Mouse (Mus musculus) adrenal gland, postnatal 36 days (tissue): ENCODE measurements around the gene Tha1. TPM values are rescaled to one million over a fixed set of nuclear protein-coding genes. Genes with fewer than 3 reads are reported as not detected.
A peak's percentile ranks its signal among the peaks of the same experiment; 100 is the strongest.

Experiments
- DNase-seq, 2 experiments: peaks; one replicate each; pipeline ENCODE4 v3.0.0; 2021; ENCODE audit warnings: mixed read lengths in 1 of 2
- total RNA-seq, 2 experiments: library from RNA; stranded (reverse); gene quantifications; 2 replicates each; pipeline ENCODE4 v1.2.3; 2021

Gene Tha1
- total RNA-seq, 2 experiments from 2014 or later: 10.3 to 13.3 TPM

GRCm38 (mm10) chr11:117881787-117882186 lies 8.5 kb upstream of the Tha1 start:
- DNase-seq: peak; percentile 38 to 62

- DNase-seq: no peak
Observed at GRCm38 (mm10) chr11:117880977-117881358, 7.7 kb upstream of the Tha1 start.

DNA sequence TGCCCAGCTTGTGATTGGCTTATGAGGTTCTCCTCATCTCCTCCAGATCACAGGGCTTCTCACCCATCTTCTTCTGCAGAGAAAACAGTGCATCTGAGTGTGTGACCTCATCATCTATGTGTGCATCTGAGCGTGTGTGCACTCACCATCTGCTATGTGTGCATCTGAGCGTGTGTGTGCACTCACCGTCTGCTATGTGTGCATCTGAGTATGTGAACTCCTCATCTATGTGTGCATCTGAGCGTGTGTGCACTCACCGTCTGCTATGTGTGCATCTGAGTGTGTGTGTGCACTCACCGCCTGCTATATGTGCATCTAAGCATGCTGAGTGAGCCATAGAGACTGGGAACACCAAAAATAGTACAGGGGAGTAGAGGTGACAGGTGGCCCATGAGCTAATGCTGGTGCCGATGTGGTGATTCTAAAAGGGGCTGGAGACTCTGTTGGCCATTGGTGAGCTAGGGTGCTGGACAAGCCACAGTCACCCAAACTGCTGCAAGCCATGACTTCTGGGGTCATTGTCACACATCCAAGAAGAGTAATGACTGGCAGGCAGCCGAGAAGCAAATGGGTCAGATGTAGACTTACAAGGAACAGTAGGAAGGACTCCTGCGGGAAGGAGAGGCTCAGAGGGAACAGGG lies 7.2 kb upstream of the Tha1 start:
- DNase-seq: no peak

- DNase-seq: no peak
Observed at GRCm38 (mm10) chr11:117879676-117880075, 6.4 kb upstream of the Tha1 start.

DNA sequence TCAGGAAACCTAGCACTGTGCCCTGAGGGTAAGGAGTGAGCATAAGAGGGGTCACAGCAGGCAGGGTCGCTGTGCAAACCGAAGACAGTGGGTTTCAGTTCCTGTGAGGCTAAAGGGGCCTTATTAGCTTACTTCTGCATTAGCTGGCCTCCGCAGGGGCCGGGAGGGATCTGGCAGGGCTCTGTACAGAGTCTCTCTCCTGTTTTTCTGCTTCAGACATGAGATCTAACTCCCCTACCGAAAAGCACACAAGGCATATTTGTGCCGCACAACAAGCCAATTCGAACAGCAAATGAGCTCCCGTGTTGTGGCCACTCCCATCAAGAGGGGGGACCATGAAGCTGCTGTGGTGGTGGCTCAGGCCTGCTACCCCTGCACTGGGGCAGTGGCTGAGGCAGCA lies 5.6 kb upstream of the Tha1 start:
- DNase-seq: no peak

GRCm38 (mm10) chr11:117877917-117878745 lies 4.8 kb upstream of the Tha1 start:
- peak in 1 of 2 experiments; percentile 44 for DNase-seq

DNA sequence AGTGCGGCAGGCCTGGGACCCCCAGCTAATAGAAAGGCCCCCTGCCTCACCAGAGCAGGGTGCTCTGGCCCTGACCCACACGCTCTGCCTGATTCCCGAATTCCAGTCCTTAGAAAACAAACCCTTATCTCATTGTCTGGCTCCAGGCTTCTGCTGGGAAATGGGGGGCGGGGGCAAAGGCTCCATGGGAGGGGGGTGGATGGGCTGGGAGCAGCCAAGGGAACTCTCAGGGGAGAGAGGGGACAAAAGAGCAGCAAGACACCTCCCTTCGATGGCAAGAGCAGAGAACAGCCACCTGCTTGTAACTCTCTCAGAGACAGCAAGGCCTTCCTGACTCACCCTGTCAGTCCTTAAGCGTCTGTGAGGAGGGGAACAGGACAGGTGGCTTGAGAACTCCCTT lies 2.4 kb upstream of the Tha1 start:
- DNase-seq: no peak

- DNase-seq: no peak
Observed at GRCm38 (mm10) chr11:117874419-117874818, 1.1 kb upstream of the Tha1 start.

DNA sequence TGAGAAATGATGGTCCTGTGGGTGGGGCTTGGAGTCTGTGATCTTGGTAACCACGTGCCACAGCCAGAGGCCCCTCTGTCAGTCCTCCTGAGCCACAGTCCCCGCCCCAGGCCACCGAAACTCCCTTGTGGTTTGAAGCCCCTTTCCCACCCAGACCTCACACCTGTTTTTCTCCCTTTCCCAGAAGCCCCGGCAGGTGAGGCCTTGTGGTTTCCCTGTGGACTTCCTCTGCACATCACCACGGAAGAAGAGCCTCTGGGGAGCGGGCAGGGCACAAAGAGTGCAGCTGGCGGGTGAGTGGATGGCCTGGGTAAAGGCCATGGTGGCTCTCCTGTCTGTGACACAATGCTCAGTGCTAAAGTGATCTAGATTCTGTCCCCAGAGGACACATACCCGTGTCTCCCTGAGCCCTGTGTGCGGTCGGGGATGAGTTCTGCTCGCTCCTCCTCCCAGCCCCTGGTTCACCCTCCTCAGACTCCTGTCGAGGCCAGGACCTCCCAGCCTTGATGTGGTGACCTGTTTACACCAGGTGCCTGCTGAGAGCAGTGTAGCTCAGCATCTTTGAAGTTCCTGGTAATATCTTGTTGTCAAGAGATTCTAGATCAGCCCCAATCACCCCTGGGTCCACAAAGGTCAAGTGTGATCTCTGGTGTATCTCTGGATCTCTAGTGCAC lies 1.2 kb downstream of the Tha1 start:
- no peak for DNase-seq

DNA sequence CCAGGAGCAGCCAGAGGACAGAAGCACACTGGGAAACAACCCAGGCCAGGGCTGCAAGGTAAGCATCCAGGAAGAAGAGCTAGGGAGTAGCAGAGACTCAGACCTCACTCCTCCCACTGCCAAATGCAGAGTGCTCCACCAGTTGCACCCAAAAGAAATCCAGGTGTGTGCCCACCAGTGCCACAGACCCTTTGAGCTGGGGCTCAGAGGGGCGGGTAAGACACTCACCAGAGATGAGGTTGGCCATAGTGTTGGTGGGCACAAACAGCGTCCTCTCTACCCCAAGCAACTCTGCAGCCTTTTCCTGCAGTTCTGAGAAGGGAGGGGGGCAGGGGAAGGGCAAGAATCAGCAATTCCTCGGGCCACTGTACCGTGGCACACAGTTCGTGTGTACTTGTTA lies 1.9 kb downstream of the Tha1 start:
- no peak for DNase-seq

DNA sequence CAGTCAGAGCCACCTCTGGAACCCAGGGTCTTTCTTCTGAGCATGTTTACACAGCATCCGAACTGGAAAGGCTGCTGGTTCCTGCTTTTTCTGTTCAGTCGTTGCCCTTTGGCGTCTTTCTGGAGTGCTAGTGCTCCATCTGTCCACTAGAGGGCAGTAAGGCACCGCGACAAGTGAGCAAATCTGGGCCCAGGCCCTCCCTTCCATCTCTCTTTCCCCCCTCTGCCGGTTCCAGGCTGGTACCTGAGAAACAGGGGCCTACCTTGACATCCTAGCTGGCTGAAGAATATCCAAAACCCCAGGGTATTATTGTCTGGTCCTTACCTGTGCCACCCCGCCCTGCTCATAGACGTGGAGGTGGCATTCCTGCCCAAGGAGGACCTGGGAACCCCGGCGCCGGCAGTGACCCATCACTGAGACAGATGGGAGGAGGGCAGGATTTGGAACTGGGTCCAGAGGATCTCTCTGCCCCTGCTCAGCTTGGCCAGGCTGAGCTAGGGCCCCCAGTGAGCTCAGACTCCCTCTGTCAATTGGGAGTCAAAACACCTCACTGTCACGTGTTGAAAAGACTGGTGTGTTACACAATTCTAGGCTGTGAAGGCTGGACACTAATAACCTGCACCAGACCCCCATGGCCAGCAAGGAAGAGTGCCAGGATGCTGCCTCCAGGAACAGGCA lies 2.5 kb downstream of the Tha1 start:
- peak; percentile 70 to 75 for DNase-seq

DNA sequence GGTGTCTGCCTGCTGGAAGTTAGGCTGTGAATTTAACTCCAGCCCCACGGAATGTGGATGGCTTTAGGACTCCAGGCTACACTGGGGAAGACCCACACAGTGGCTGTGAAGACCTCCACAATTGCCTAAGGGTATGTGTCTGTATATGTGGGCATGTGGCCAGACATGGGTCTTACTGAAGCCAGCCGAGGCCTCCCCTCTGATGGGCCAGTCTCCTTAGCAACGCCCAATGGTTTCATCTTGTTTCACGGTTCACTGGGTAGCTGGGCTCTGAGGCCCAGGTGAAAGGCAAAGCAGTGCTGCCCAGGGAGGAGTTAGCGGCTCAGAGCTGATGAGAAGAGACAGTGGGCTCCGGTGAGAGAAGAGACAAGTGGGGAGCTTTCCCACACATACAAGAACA lies 7.3 kb downstream of the Tha1 start:
- DNase-seq: no peak

- DNase-seq: no peak
Observed at GRCm38 (mm10) chr11:117864805-117865204, 8.5 kb downstream of the Tha1 start.

DNA sequence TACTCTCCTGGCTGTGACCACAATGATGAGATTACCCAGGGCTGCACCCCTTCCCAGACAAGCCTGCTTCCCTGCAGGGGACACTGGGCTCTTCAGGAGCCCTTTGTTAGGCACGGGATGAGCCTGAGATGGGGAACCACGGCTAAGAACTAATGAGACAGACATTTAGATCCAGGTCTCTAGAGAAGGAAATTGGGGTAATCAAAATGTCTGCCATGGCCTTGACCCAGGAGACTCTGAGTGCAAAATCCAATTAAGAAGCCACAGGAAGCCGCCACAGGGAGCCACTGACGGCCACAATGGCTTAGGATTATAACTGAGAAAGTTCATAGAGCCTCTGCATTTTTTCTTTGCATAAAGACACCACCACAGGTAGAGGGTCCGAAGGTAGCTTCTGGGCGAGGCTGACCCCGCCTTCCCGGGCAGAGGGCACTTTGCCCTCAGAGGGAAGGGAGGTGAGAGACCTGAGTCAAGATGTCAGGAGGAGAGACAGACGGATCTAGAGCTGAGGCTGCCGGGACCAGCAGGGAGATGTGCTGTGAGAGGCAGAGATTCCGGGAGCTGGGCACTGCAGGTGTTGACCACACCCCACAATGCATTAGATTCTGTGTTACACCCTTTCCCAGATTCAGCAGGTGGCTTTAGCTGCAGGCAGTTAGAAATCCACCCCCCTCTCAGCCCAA lies 10.0 kb downstream of the Tha1 start:
- DNase-seq: no peak

DNA sequence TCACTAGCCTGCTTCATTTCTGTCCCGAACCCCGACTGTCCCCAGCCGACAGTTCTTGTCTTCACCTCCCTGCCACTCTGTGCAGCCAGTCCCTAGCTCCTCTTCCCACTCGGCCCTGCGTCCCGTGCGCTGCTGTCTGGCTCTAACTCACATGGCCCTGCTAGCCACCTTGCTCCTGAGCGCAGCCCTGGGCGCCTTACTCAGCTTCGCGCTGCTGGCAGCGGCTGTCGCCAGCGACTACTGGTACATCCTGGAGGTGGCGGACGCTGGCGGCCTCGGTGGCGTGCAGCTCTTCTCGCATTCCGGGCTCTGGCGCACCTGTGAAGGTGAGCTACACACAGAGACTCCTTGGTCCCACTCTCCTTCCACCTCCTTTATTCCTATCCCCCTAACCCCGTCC lies 12.7 kb downstream of the Tha1 start, which contains the start of gene Tmem235:
TSS of gene Tmem235 (plus strand) at position 152 of the 400 bp plus-strand sequence.
- no peak for DNase-seq

- DNase-seq: no peak
Observed at GRCm38 (mm10) chr11:117858392-117858791, 14.9 kb downstream of the Tha1 start.

GRCm38 (mm10) chr11:117857462-117857861 lies 15.8 kb downstream of the Tha1 start:
- no peak for DNase-seq

DNA sequence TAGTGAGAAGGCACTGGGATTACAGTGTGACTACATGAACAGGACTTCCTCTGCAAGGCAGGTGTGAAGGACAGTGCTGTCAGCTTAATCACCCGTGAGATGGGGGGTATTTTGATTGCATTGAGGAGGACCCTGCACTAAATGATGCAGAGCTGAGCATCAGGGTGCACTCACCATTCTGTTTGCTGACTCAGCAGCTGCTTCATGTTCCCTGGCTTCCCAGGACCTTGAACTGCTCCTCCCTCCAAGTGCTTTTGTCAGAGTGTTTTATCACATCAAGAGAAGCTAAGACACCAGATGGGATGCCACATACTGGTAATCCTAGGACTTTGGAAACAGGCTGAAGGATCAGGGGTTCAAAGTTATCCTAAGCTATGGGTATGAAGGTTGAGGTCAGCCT lies 17.3 kb downstream of the Tha1 start:
- no peak for DNase-seq

DNA sequence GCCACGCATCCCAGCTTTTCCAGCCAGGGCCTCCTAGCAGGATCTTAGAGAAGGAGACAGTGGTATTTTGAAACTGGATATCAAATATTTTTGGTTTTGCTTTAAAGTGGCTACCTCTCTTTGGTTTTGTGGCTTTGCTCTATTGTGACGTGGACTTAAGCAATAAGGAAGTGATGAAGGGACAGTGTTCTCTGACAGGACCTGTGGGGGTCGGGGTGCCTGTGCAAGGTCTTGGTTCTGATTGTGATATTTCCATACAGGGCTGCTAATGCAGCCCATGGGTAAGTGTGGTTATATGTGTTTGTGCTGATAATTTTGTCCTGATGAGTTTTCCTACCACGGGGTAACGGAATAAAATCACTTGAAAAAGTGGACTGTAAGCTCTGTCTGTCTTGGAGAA lies 17.9 kb downstream of the Tha1 start:
- DNase-seq: no peak

DNA sequence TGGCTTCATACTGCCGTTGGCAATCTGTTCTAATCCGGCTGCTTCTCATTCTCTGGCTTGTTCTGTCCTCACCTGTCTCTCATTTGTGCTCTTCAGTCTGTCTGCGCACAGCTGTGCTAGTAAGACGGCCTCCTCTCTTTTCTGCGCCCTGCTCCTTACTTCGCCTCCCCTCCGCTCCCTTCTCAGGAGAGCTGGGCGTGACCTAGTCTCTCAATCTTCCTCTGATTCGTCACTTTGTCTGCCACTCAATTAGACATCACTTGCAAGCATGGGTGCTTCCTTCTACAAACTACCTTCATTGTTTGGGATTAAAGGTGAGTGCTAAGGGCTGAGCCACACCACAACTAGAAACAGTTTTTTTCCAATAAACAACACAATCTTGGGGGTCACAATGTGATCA lies 19.0 kb downstream of the Tha1 start:
- DNase-seq: no peak

DNA sequence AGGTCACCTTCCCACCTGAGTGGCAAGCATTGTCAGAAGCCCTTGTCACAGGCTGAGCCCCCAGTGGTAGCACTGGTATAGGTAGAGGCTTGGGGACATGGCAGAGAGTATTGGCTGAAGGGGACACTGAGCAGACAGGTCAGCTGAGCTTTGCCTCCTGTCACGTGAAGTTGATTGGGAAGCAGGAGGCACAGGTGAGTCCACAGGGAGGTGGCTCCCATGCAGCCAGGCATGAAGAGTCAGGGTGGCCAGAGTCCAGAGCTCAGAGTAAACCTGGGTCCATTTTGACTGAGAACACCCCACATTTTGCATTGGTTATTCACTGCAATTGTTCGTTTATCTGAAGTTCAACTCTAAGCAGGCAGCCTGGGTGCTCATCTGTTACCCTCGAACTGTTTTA lies 20.4 kb downstream of the Tha1 start:
- DNase-seq: no peak
